Mouse (Mus musculus) adrenal gland, adult (tissue): Measurements from ENCODE around the gene Msmb.
"Not testable (repeated sequence)": the region's sequence is repeated elsewhere in the genome, so short reads cannot be mapped to it uniquely, and the experiment has no call there.

Experiments
- DNase-seq, 2 experiments: peaks; one replicate each; pipeline ENCODE4 v3.0.0; 2022 to 2023; ENCODE audit warnings: low spot score in 1 of 2; ENCODE audit not compliant: inconsistent age in 2 of 2

The Msmb gene

DNA sequence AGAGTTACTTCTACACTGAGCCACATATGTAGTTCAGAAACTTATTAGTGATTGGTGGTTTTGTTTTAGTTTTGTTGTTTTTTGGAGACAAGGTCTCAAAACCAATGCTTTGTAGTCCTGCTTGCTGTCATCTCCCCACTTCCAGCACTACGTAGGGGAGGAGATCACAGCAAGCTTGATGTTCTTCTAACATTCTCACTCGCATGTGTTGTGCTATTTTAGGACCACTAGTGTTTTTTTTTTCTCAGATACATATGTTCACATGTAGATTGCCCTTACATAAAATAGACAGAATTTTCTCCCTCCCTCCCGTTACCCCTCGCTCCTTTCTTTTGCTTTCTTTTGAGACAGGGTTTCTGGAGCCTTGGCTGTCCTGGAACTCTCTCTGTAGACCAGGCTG is 28.3 kb downstream of the Msmb start:
- no peak for DNase-seq

DNA sequence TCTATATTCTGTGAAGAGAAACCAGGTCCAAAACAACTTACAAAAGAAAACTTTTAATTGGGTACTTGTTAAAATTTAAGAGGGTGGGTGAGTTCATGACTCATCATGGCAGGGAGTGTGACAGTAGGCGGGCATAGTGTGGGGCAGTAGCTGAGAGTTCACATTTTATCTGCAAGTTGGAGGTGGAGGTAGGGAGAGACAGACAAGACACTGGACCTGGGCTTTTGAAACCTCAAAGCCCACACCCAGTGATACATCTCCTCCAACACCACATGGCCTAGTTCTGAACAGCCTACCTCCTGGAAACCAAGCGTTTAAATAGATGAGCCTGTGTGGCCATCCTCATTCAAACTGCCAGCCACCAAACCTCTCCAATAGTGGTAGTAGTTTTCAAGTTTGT is 33.5 kb downstream of the Msmb start:
- no peak for DNase-seq

DNA sequence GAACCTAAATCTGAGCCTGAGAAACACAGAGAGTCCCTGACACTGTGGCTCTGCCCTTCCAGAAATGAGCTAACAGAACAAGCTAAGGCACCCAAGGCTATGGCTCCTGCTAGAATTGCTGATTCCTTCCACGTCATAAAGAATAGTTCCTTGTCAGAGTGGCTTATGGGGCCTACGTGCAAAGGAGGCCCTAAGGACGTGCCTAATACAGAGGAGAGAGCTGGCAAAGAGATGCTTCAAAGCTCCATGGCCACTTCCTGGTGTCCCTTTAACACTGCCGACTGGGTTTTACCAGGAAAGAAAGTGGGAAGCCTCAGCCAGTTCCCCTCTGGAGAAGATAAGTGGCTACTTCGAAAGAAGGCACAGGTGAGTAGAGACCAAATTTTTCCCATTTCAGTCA is 34.8 kb downstream of the Msmb start:
- not testable (repeated sequence) for DNase-seq

DNA sequence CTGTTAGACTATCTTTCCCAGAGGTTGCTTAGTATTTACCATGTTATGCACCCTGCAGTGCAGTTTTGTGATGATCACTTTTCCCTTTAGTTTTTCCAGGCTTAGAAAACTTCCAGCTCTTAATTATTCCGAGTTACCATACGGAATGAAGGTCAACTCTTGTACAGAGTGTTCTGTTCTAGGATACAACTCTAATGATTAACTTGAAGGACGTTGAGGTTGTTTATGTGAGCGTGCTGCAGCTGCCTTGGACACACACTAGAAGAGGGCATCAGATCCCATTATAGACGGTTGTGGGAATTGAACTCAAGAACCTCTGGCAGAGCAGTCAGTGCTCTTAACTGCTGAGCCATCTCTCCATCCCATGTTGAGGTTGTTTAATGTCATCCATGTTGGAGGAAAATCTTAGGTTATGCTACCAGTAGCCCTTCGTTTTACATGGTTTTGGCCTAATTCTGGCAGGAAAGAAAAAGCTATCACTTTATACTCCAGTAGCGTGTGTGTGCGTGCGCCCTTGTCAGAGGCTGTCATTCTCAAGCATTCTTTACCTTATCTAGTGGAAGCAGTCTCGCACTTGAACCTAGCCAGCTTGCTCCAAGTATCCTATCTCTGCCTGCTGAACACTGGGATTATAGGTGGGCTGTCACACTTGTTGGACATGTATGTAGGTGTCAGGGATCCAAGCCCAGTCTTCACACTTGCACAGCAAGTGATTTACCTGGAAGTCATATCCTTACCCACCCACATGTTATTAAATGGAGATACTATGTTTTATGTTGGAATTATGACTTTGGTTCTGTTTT is 37.8 kb downstream of the Msmb start:
- DNase-seq: no peak

DNA sequence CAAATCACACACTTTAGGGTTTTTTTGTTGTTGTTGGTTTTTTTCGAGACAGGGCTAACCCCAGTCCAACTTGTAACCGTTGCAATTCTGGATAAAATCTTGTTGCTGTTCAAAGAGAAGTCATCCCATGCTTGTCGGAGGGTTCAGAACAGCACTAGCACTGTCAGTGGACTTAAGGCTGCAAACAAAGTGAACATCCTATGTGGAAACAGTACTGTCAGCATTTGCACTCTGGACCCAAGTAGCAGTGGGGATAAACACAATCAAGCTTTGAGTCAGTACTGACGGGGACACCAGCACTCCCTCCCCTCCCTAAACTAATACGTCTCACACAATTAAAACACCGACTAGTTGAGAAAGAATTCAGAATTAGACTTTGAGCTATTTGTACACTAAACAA is 39.0 kb downstream of the Msmb start:
- no peak for DNase-seq

DNA sequence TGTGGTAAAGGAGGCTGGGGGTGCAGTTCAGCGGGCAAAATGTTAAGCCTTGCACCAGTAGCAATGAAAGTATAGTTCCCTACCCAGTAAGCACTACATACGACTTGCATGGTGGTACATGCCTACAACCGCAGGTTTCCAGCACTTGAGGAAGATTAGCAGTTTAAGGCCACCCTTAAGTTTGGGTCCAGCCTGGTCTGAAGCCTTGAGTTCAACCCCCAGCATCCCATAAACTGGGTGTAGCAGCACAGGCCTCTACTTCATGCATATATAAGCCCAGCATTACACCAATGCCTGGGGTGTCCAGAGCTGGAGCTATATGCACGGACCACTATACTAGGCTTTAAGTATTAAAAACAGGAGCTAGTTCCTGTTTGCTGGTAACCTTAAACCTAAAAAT is 42.0 kb downstream of the Msmb start:
- DNase-seq: no peak

DNA sequence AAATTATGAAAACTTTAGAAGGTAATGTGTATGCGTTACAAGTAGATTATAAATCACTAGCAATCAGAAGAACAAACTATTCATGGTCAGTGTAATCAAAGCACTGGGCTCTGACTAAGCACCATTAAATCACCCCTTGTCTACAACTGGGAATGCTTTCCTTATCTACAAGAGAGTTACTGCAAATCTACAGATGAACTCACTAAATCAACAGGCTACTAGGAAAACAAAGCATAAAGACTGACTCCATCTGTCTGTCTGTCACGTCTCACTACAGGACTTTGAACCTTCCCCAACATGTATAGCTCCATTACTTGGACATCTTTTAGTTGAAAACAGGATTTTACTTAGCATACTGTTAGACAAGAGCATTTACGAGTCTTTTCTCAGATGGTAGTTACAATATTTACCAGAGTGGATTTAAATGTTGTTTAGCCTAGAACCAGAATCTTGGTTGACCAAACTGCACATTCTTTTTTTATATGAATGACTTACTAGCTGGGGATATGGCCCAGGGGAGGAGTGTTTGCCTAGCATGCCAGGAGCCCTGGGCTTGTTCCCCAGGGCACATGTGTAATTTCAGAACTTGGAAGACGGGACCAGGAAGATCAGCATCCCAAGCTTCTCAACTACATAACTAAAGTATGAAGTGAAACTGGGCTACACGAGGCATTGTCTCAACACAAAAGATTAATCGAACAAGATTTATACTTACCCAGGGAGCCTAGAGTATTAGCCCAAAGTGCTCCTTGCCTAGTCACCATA is 49.0 kb downstream of the Msmb start:
- peak; percentile 25 to 76 for DNase-seq

DNA sequence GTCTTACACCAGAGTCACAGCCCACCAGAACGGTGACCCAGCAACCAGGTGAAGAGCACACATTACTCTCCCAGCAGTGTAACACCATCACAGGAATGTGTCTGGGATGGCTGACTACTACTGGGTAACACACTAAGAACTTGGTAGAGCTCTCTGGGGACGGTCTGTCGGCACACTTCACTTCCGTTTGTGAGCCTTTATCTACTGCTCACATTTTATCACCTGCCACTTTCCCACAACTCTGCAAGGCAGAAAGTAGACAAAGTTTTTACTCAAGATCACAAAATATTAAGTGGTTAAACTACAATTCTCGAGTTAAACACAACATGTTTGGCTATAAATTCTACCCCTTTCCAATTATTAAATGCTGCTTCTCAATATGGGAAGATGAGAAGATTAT is 50.1 kb downstream of the Msmb start:
- no peak for DNase-seq

DNA sequence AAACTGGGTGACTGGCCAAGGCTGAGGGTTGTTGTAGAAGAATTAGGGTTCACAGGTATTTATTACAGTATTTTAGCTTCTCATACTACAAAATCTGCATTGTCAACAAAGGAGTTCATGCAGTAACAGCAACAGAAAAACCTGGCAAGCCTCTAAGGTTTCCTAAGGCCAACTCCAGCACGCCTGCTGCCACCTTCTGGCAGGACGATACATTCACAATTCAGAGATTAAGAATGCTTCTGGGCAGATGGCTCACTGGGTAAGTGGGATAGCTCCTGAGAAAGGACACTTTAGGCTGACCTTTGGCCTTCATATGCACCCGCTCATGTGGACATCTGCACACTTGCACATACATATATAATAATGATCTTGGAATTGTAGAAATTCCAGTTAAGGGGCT is 50.6 kb downstream of the Msmb start:
- peak; percentile 43 to 83 for DNase-seq

DNA sequence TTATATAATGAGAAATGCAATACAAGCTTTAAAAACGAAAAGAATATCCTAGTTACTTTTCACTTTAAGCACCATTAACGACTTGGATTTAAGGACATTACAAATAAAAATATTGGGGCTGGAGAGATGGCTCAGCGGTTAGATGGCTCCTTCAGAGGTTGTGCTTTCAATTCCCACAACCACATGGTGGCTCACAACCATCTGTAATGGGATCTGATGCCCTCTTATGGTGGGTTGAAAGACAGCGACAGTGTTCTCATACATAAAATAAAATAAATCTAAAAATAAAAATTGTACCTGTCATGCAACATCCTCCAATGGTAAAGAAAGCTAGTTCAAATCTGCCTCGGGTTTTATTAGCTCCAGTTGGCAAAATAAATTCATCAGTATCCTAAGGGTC is 51.7 kb downstream of the Msmb start:
- not testable (repeated sequence) for DNase-seq

DNA sequence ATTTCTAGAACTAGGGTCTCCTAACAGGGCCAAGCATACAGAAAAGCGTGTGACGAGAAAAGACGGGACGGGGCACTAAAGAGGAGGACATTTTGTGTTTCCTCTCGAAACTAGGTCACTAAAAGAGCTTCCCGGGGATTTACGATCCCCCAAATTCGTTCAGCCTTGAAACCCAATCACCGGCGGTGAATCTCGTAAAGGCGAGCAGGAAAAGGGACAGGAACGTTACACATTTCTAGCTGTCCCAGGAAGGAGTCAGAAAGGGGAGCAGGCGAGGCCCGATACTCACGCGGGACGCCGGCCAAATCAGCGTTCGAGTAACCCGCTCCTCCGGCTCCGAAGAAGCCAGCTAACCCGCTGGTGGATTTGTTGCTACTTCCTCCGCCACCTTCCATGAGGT is 59.5 kb downstream of the Msmb start:
- DNase-seq: no peak

DNA sequence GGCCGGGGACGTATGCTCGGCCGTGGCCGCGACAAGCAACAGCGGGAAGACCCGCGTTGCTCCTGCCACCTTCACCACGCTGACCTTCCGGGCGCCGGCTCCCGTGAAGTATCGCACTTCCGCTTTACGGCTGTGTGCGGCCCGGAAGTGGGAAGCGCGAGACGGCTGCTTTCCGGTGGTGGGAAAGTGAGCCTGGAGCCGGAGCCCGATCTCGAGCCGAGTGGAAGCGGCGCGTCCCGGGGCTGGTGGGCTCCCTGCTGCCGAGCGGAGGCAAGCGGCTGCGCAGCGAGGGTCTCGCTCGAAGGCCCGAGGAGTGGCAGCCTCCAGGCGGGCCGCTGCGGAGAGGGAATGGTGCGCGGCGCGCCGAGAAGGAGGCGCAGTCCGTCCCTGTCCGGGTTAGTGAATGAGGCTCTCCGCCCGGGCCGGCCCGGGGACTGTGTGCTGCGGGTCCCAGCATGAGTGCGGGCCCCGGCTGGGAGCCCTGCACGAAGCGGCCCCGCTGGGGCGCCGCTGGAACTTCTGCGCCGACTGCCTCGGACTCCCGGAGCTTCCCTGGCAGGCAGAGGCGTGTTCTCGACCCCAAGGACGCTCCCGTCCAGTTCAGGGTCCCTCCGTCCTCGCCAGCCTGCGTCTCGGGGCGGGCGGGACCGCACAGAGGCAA is 60.1 kb downstream of the Msmb start, which contains the start of the genes Timm23 and Parg:
Timm23 (minus strand) TSS at position 108 of the 661 bp plus-strand sequence.
Parg (plus strand) TSS at position 159 of the 661 bp plus-strand sequence.
- DNase-seq: peak; percentile 92 to 96
